Mouse (Mus musculus) left cerebral cortex, postnatal 36 days (tissue): ENCODE measurements around the gene Fbn1. TPM values are rescaled to one million over a fixed set of nuclear protein-coding genes. Genes with fewer than 3 reads are reported as not detected.

Source experiments
- DNase-seq, 2 experiments: peaks; one replicate each; pipeline ENCODE4 v3.0.0; 2021 to 2022; ENCODE audit warnings: low spot score in 2 of 2, mixed read lengths in 1 of 2
- intact Hi-C: fragments of 180-260 bp; cut with DNase I; formaldehyde crosslinking; loops from one replicate; pipeline ENCODE4 v1.15.1; 2025
- total RNA-seq, 2 experiments: library from RNA; stranded (reverse); gene quantifications; 2 replicates each; pipeline ENCODE4 v1.2.3; 2021

Fbn1 gene
- total RNA-seq, 2 experiments from 2014 or later = 3.7 to 6.7 TPM

DNA sequence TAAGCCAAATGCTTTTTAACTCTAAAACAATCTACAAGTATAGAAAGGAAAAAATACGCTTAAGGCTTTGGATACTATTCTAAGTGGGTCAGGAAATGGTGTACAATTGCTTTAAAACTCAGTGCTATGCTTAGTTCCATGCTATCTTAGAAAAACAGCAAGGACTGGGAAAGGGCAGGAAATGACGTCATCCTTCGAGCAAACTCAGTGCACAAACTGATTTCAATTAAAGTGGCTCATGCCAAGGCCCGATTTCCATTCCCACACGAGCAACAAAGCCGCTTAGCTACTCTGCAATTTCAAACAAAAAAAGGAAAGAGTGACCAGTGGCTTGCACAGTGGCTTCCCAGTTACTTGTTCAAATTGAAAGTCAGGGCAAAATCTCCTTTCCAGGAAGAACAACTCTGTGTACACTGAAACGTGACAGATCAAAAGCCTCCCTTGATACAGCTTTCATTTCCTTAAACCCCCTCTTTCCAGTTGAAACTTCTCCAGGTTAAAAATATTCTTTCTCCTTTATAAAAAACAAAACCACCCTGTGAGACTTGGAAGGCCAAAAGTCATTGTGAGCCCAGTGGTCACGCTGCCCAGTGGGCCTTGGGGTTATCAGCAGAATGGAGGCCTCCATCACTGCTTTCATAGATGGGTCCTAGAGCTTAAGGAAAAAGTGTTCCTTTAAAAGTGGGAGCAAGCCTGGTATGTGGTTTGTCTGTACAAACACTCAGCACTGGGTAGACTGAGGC, 37.1 kb downstream of the Fbn1 start:
- DNase-seq = peak in 1 of 2 experiments; percentile 17
- intact Hi-C loops = no loop called here

GRCm38 (mm10) chr2:125464036-125464435, 43.8 kb downstream of the Fbn1 start:
- intact Hi-C loops = no loop called here

GRCm38 (mm10) chr2:125459087-125459486, 48.7 kb downstream of the Fbn1 start:
- no peak for DNase-seq
- intact Hi-C loops = no loop called here

More at GRCm38 (mm10) chr2:125464036-125464435, 43.8 kb downstream of the Fbn1 start:
- DNase-seq = no peak

- intact Hi-C loops = no loop called here
- no peak for DNase-seq
These were observed 51.6 kb downstream of the Fbn1 start for GRCm38 (mm10) chr2:125456059-125456789.

DNA sequence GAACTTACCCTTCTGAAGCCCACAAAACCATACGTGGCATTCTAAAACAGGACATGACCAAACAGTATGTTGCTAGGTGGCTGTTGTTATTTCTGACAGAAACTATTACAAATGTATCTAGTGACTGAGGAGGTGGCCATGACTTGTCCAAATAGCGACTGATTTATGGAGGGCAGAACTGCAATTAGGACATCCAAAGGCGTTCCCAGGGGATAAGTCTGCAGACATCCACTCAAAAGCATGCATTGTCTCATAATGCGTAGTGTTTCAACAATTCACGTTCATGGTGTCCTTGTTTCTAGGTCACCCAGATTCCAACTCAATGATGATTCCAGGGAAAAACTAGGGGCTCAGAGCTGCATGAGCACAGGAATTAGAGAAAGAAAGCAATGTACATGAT, 53.0 kb downstream of the Fbn1 start:
- intact Hi-C loops = no loop called here
- DNase-seq = no peak

DNA sequence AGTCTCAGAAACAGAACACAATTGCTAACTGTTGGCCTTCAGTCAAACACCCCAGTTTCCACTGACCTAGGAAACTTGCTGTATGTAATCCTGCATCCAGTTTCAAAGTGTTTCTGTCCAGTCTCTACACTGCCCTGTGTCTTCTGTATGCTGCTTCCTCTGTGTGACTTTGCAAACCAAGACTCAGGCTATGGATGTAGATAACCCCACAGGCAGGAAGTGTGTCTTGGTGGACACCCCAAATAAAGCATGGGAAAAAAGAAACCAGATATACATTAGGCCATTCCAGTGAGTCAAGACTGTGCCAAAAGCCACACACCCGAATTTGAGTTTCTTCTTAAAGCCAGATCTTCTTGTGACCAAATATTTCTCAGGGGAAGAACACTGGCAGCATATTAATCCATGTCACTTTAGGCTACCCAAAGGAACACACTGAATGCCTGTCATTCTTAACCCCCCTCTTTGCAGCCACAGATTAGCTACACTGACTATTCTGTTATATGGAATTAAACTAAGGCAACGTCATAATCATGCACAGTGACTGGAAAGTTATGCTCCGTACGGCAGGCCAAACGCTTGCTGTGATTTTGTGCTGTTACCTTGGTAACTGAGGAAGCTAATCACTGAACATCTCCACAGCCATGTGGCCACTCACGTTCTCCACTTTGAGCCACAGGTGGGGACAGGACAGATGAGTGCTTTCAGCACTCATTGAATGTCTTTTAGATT, 55.3 kb downstream of the Fbn1 start:
- DNase-seq = no peak
- intact Hi-C loops = no loop called here

- no peak for DNase-seq
- intact Hi-C loops = no loop called here
These were observed 58.4 kb downstream of the Fbn1 start for GRCm38 (mm10) chr2:125449361-125449760.

- DNase-seq = no peak
- intact Hi-C loops = no loop called here
These were observed 58.9 kb downstream of the Fbn1 start for GRCm38 (mm10) chr2:125448881-125449280.

- intact Hi-C loops = no loop called here
- no peak for DNase-seq
These were observed 60.4 kb downstream of the Fbn1 start for GRCm38 (mm10) chr2:125447274-125447898.

DNA sequence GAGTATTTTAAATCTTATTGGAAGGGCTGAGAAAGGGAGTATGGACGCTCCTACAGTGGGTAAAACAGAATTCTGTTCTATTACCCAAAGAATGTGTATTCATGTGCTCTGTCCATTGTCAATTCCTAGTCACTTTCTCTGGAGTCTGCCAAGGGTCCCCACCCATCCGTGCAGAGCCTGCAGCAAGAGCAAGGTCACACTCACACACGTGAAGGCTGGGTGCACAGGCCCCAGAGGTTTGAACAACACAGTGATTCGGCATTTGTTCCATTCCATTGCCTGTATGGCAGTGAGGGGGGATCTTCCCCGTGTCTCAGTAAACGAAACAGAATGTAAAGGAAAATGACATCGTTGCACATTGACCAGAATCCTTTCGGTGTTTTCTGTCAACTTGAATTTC, 69.4 kb downstream of the Fbn1 start:
- no peak for DNase-seq
- intact Hi-C loops = no loop called here

- intact Hi-C loops = no loop called here
- DNase-seq = no peak
These were observed 71.6 kb downstream of the Fbn1 start for GRCm38 (mm10) chr2:125436240-125436639.

GRCm38 (mm10) chr2:125433524-125433923, 74.3 kb downstream of the Fbn1 start:
- no peak for DNase-seq
- intact Hi-C loops = no loop called here

GRCm38 (mm10) chr2:125431491-125431890, 76.3 kb downstream of the Fbn1 start:
- intact Hi-C loops = no loop called here
- DNase-seq = no peak

- intact Hi-C loops = no loop called here
- no peak for DNase-seq
These were observed 78.9 kb downstream of the Fbn1 start for GRCm38 (mm10) chr2:125428811-125429438.

DNA sequence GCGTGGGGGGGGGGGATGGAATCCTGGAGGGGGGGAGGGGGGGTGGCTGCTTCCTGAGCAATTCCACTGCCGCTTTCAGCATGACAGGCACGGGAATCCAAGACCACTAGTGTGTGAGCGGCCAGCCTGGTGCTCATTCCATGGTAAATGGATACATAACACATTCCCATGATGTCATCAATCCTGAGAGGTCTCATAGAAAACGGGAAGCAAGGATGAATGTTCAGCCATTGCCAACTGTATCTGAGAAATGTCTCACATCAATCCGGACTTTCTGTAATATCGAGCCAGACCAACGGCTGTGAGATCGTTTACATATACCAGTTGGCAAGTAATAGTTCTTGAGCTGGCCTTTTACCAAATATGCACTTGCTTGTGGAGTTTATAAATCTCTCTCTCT, 87.2 kb downstream of the Fbn1 start:
- intact Hi-C loops = no loop called here
- no peak for DNase-seq

GRCm38 (mm10) chr2:125419681-125420080, 88.1 kb downstream of the Fbn1 start:
- no peak for DNase-seq
- intact Hi-C loops = no loop called here

DNA sequence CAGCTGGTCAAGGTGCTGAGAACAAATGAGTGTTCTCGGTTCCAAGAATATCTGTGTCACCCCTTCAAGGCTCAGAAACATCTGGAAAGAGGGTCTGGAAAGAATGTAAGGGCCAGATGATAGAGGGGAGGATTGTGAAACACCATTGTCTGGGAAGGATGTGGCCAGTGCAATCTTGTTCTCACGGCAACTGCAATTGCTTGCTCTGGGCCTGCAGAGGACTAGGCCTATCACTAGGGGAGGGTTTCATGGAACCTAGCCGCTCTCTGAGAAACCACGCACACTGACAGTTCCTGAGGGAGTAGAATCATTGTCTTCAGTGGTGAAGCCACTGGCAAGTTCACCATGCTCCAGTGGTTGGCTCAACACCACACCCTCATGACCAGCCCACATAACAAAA, 89.2 kb downstream of the Fbn1 start:
- intact Hi-C loops = no loop called here
- no peak for DNase-seq

GRCm38 (mm10) chr2:125416541-125417245, 91.1 kb downstream of the Fbn1 start:
- no peak for DNase-seq
- intact Hi-C loops = no loop called here

GRCm38 (mm10) chr2:125412351-125412750, 95.4 kb downstream of the Fbn1 start:
- DNase-seq = no peak
- intact Hi-C loops = no loop called here
